Mouse (Mus musculus) neural tube, embryonic 13.5 days (tissue): ENCODE data around the gene Snrnp48. TPM values are rescaled to one million over a fixed set of nuclear protein-coding genes. Genes with fewer than 3 reads are reported as not detected.

Source experiments
- ATAC-seq: fragments of 200-750 bp; cut with Nextera tagmentation; 2 replicates; pipeline ENCODE4 v1.8.0; 2017; ENCODE audit warnings: low read depth, mild to moderate bottlenecking, moderate TSS enrichment, moderate library complexity
- H3K27ac ChIP-seq: fragments of 300-500 bp; sonication (generic); replicated peaks from 2 replicates; pipeline ENCODE4 v1.5.1; 2015; ENCODE audit warnings: moderate library complexity, mild to moderate bottlenecking, inconsistent platforms
- H3K27me3 ChIP-seq: fragments of 300-500 bp; sonication (generic); 2 replicates; pipeline ENCODE4 v1.6.1; 2015; ENCODE audit warnings: mild to moderate bottlenecking, inconsistent platforms
- H3K36me3 ChIP-seq: fragments of 300-500 bp; sonication (generic); 2 replicates; pipeline ENCODE4 v1.6.1; 2015; ENCODE audit warnings: mild to moderate bottlenecking, inconsistent platforms
- H3K4me1 ChIP-seq: fragments of 300-500 bp; sonication (generic); replicated peaks from 2 replicates; pipeline ENCODE4 v1.6.1; 2015; ENCODE audit warnings: inconsistent platforms
- H3K4me2 ChIP-seq: fragments of 300-500 bp; sonication (generic); 2 replicates; pipeline ENCODE4 v1.6.1; 2015; ENCODE audit warnings: inconsistent platforms, mild to moderate bottlenecking, moderate library complexity
- H3K4me3 ChIP-seq: fragments of 300-500 bp; sonication (generic); 2 replicates; pipeline ENCODE4 v1.5.1; 2015; ENCODE audit warnings: mild to moderate bottlenecking, inconsistent platforms
- H3K9ac ChIP-seq: fragments of 300-500 bp; sonication (generic); 2 replicates; pipeline ENCODE4 v1.6.1; 2015; ENCODE audit warnings: moderate library complexity, mild to moderate bottlenecking, inconsistent platforms
- H3K9me3 ChIP-seq: fragments of 300-500 bp; sonication (generic); 2 replicates; pipeline ENCODE4 v1.6.1; 2016; ENCODE audit warnings: inconsistent platforms
- WGBS: fragments of 180-500 bp; shearing (Covaris S2); methylation state at CpG from one replicate; pipeline ENCODE4 v1.1.7; 2015; 5-methylcytosine and 5-hydroxymethylcytosine counted together
- polyA plus RNA-seq: library from polyadenylated mRNA; unstranded; fragments of >200 nt; fragmentation: Nextera tagmentation; extraction: Ambion mirVana; gene quantifications from 2 replicates; pipeline ENCODE4 v1.2.1, GENCODE M21; 2015

Snrnp48 gene
- polyA plus RNA-seq, 1 experiment from 2014 or later = 27.8 TPM

GRCm38 (mm10) chr13:38218686-38219085, 13.9 kb downstream of the Snrnp48 start:
- Histone ChIP-seq H3K4me2 (no peak overlapping the region), H3K27me3 (no peaks in the 10 kb centered on the region), H3K4me3 (no peak overlapping the region), H3K9ac (no peak overlapping the region), H3K36me3 (peaks cover 86% of the 10 kb centered on the region), H3K9me3 (no peaks in the 10 kb centered on the region), H3K4me1 (no peaks in the 10 kb centered on the region), H3K27ac (no peak overlapping the region)
- ATAC-seq = no peak
- 93% methylated on average over 3 of the region's 3 CpGs for WGBS

GRCm38 (mm10) chr13:38220331-38220730, 15.6 kb downstream of the Snrnp48 start:
- no peak overlapping the region for H3K9ac ChIP-seq
- no peaks in the 10 kb centered on the region for H3K27me3 ChIP-seq
- H3K4me1 ChIP-seq = no peaks in the 10 kb centered on the region
- no peaks in the 10 kb centered on the region for H3K9me3 ChIP-seq
- H3K4me3 ChIP-seq = no peak overlapping the region
- no peak overlapping the region for H3K4me2 ChIP-seq
- WGBS = 95% methylated on average over 6 of the region's 6 CpGs
- H3K36me3 ChIP-seq = peaks cover 92% of the 10 kb centered on the region
- no peak for ATAC-seq
- no peak overlapping the region for H3K27ac ChIP-seq

GRCm38 (mm10) chr13:38230177-38230821, 25.6 kb downstream of the Snrnp48 start:
- Histone ChIP-seq H3K4me3 (no peak overlapping the region), H3K4me1 (no peaks in the 10 kb centered on the region), H3K27me3 (no peaks in the 10 kb centered on the region), H3K9ac (no peak overlapping the region), H3K36me3 (peaks cover 44% of the 10 kb centered on the region), H3K27ac (no peak overlapping the region), H3K4me2 (no peak overlapping the region), H3K9me3 (no peaks in the 10 kb centered on the region)
- no peak for ATAC-seq
- WGBS = 75% methylated on average over 9 of the region's 9 CpGs

GRCm38 (mm10) chr13:38232411-38232810, 27.7 kb downstream of the Snrnp48 start:
- H3K9ac ChIP-seq = no peak overlapping the region
- H3K4me2 ChIP-seq = no peak overlapping the region
- H3K36me3 ChIP-seq = peaks cover 30% of the 10 kb centered on the region
- 80% methylated on average over 4 of the region's 4 CpGs for WGBS
- no peak for ATAC-seq
- H3K27me3 ChIP-seq = no peaks in the 10 kb centered on the region
- no peak overlapping the region for H3K27ac ChIP-seq
- no peaks in the 10 kb centered on the region for H3K4me1 ChIP-seq
- no peak overlapping the region for H3K4me3 ChIP-seq
- no peaks in the 10 kb centered on the region for H3K9me3 ChIP-seq

- Histone ChIP-seq H3K27me3 (no peaks in the 10 kb centered on the region), H3K36me3 (peaks cover 24% of the 10 kb centered on the region), H3K4me3 (no peak overlapping the region), H3K4me1 (no peaks in the 10 kb centered on the region), H3K9me3 (no peaks in the 10 kb centered on the region), H3K27ac (no peak overlapping the region), H3K4me2 (no peak overlapping the region), H3K9ac (no peak overlapping the region)
- ATAC-seq = no peak
- 67% methylated on average over 3 of the region's 3 CpGs for WGBS
Observed at GRCm38 (mm10) chr13:38232856-38233625, 28.3 kb downstream of the Snrnp48 start.

- WGBS = 77% methylated on average over 5 of the region's 5 CpGs
- ATAC-seq = no peak
- Histone ChIP-seq H3K4me1 (no peaks in the 10 kb centered on the region), H3K9me3 (no peaks in the 10 kb centered on the region), H3K27ac (no peak overlapping the region), H3K4me2 (no peak overlapping the region), H3K36me3 (peaks cover 12% of the 10 kb centered on the region; the same call in 1 of the 2 replicates), H3K27me3 (no peaks in the 10 kb centered on the region), H3K9ac (no peak overlapping the region), H3K4me3 (no peak overlapping the region)
Observed at GRCm38 (mm10) chr13:38234651-38235050, 29.9 kb downstream of the Snrnp48 start.

- H3K9ac ChIP-seq = no peak overlapping the region
- no peak overlapping the region for H3K27ac ChIP-seq
- no peak for ATAC-seq
- 81% methylated on average over 3 of the region's 3 CpGs for WGBS
- H3K4me3 ChIP-seq = no peak overlapping the region
- no peaks in the 10 kb centered on the region for H3K27me3 ChIP-seq
- no peaks in the 10 kb centered on the region for H3K4me1 ChIP-seq
- H3K36me3 ChIP-seq = peaks cover 11% of the 10 kb centered on the region; the same call in 1 of the 2 replicates
- H3K9me3 ChIP-seq = no peaks in the 10 kb centered on the region
- no peak overlapping the region for H3K4me2 ChIP-seq
Observed at GRCm38 (mm10) chr13:38235370-38235769, 30.6 kb downstream of the Snrnp48 start.

- no peaks in the 10 kb centered on the region for H3K9me3 ChIP-seq
- H3K4me2 ChIP-seq = no peak overlapping the region
- H3K27me3 ChIP-seq = no peaks in the 10 kb centered on the region
- H3K4me1 ChIP-seq = no peaks in the 10 kb centered on the region
- no peaks in the 10 kb centered on the region for H3K36me3 ChIP-seq
- no peak overlapping the region for H3K9ac ChIP-seq
- WGBS = 78% methylated on average over 5 of the region's 5 CpGs
- H3K4me3 ChIP-seq = no peak overlapping the region
- no peak overlapping the region for H3K27ac ChIP-seq
- no peak for ATAC-seq
Observed at GRCm38 (mm10) chr13:38248151-38248550, 43.4 kb downstream of the Snrnp48 start.

GRCm38 (mm10) chr13:38251226-38251625, 46.5 kb downstream of the Snrnp48 start:
- no peak overlapping the region for H3K9ac ChIP-seq
- 81% methylated on average over 3 of the region's 3 CpGs for WGBS
- no peaks in the 10 kb centered on the region for H3K27me3 ChIP-seq
- H3K4me2 ChIP-seq = no peak overlapping the region
- no peak overlapping the region for H3K4me3 ChIP-seq
- H3K36me3 ChIP-seq = no peaks in the 10 kb centered on the region
- H3K9me3 ChIP-seq = no peaks in the 10 kb centered on the region
- ATAC-seq = no peak
- no peaks in the 10 kb centered on the region for H3K4me1 ChIP-seq
- no peak overlapping the region for H3K27ac ChIP-seq

- no peak overlapping the region for H3K4me3 ChIP-seq
- no peaks in the 10 kb centered on the region for H3K4me1 ChIP-seq
- no peak overlapping the region for H3K4me2 ChIP-seq
- no peaks in the 10 kb centered on the region for H3K9me3 ChIP-seq
- H3K9ac ChIP-seq = no peak overlapping the region
- no peaks in the 10 kb centered on the region for H3K27me3 ChIP-seq
- H3K36me3 ChIP-seq = no peaks in the 10 kb centered on the region
- no peak for ATAC-seq
- H3K27ac ChIP-seq = no peak overlapping the region
- WGBS = 91% methylated on average over 9 of the region's 9 CpGs
Observed at GRCm38 (mm10) chr13:38253696-38254095, 49.0 kb downstream of the Snrnp48 start.

- 52% methylated on average over 2 of the region's 2 CpGs for WGBS
- Histone ChIP-seq H3K9me3 (no peaks in the 10 kb centered on the region), H3K4me3 (no peak overlapping the region), H3K36me3 (no peaks in the 10 kb centered on the region), H3K4me2 (no peak overlapping the region), H3K4me1 (no peaks in the 10 kb centered on the region), H3K27me3 (no peaks in the 10 kb centered on the region), H3K27ac (no peak overlapping the region), H3K9ac (no peak overlapping the region)
- no peak for ATAC-seq
Observed at GRCm38 (mm10) chr13:38258901-38259300, 54.2 kb downstream of the Snrnp48 start.

GRCm38 (mm10) chr13:38269055-38269692, 64.4 kb downstream of the Snrnp48 start:
- WGBS = 88% methylated on average over 8 of the region's 8 CpGs
- Histone ChIP-seq H3K9me3 (peaks cover 8% of the 10 kb centered on the region; the same call in 1 of the 2 replicates), H3K9ac (no peak overlapping the region), H3K27me3 (no peaks in the 10 kb centered on the region), H3K4me2 (no peak overlapping the region), H3K36me3 (no peaks in the 10 kb centered on the region), H3K27ac (no peak overlapping the region), H3K4me3 (no peak overlapping the region), H3K4me1 (no peaks in the 10 kb centered on the region)
- no peak for ATAC-seq
